Mouse (Mus musculus) E14TG2a.4 (cell line): ENCODE data around the gene Syne1.

Experiments
- CTCF ChIP-seq: conservative IDR thresholded peaks from 2 replicates; pipeline ENCODE4 v1.5.1; 2014; ENCODE audit warnings: low read length
- NANOG ChIP-seq: IDR thresholded peaks from 2 replicates; pipeline ENCODE4 v1.6.1; 2014; ENCODE audit warnings: borderline replicate concordance, low read length, mixed read lengths
- POU5F1 ChIP-seq: IDR thresholded peaks from 2 replicates; pipeline ENCODE4 v1.6.1; 2014; ENCODE audit warnings: low read length, borderline replicate concordance

DNA sequence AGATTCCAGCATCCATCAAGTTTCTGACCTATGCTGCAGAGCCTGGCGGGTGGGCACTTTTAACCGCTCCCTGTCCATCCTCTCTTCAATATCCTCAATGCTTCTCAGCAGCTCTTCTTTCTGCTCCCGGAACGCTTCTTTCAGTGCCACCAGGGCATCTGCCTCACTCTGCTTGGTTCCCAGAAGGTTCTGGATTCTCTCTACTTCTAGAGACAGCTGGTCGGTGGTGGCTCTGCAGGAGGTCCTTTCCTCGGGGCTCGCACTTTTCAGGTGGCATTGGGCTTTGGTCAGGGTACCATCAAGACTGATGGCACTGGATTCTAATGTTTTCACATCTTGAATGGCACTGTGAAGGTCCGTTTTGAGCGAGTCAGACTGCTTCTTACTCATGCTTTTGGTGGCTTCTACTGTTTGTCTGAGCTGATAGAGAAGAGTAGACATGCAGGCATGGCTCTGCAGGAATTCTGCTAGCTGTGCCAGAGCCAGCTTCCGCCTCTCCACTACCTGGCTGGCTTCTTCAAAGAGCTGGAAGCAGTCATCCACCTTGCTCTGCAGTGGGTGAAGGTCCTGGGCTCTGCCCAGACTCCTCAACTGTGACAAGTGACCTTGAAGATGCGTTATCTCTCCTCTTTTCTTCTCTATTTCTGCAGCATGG is 227.4 kb downstream of the Syne1 start:
- TF ChIP-seq CTCF (no peak), POU5F1 (no peak), NANOG (no peak)
